14 mouse cellular contexts compared by ENCODE assay signal in the genomic region with DNA sequence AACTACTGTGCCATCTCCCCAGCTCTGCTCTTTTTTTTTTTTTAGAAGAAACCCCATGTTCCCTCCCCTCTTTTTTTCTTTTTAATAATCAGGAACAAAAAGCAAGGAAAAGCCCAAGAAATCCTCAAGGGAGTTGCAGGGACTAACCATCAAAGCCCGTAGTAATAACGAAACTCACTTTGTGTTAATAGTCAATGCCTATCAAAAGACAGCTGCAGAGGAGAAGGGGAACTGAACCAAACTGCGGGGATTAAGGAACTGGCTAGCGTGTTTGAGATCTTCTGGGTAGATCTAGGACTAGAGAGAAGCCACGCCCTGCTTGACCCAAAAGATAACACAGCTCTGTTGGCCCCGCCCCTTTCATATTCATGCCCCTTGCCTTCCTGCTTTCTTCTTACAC. TPM values are rescaled to one million over a fixed set of nuclear protein-coding genes. Genes with fewer than 3 reads are reported as not detected.
DNase-seq lines count a peak whose midpoint lies in the region; ATAC-seq and TF ChIP-seq lines count a peak whose summit lies in the region.
"Had no signal": no experiment of that assay in that cellular context is flagged by ENCODE, and none has a peak within 500 bp of the region (broad histone marks: within the 10 kb centered on the region; RNA-seq: fewer than 3 reads in every experiment).

No protein-coding gene starts in this region.

- no peak for TF ChIP-seq CTCF in thymus, adult 2 months (IDR thresholded peaks at IDR 0.05; ENCODE audit: borderline replicate concordance, control insufficient read depth, extremely low read depth, insufficient read depth, low read length, poor library complexity)
- TF ChIP-seq CTCF in left cerebral cortex, adult 2 months (IDR thresholded peaks at IDR 0.05) = no peak

- no peak overlapping the region for H3K4me2 ChIP-seq in stomach, embryonic 16.5 days (ENCODE audit: low read depth, low read length)
- H3K4me2 ChIP-seq: limb, embryonic 12.5 days; neural tube, embryonic 15.5 days had no signal

- WGBS in thymus, adult 2 months = 9% methylated on average over 6 of the region's 6 CpGs
- WGBS in stomach, embryonic 16.5 days = 68% methylated on average over 6 of the region's 6 CpGs

- no peak for TF ChIP-seq POLR2A in thymus, adult 2 months (IDR thresholded peaks at IDR 0.05; ENCODE audit: control insufficient read depth, extremely low read depth, insufficient read depth, low read length, poor library complexity)

- H3K4me1 ChIP-seq in thymus, adult 2 months (replicated peaks; ENCODE audit: control insufficient read depth, insufficient read depth, low read length) = peaks cover 12% of the 10 kb centered on the region
- no peaks in the 10 kb centered on the region for H3K4me1 ChIP-seq in stomach, embryonic 16.5 days (ENCODE audit: control insufficient read depth, insufficient read depth, low read length)
- H3K4me1 ChIP-seq: neural tube, embryonic 15.5 days had no signal

- peak overlapping the region; percentile 6; the same call in 1 of the 2 replicates for H3K4me3 ChIP-seq in thymus, adult 2 months (ENCODE audit: control insufficient read depth, insufficient read depth, low read length)
- no peak overlapping the region for H3K4me3 ChIP-seq in stomach, embryonic 16.5 days (replicated peaks; ENCODE audit: low read length)
- H3K4me3 ChIP-seq in left cerebral cortex, adult 2 months = no peak overlapping the region
- H3K4me3 ChIP-seq: limb, embryonic 12.5 days; neural tube, embryonic 15.5 days had no signal

- DNase-seq in thymus, adult 2 months = no peak
- no peak for DNase-seq in thymus, postnatal 10 days (ENCODE audit: low spot score in 2 of 2)
- peak; percentile 71 for DNase-seq in lung, postnatal 25 days (ENCODE audit: low spot score)
- DNase-seq in left cerebral cortex, adult 2 months (ENCODE audit: extremely low spot score in 1 of 2, low spot score in 2 of 2) = no peak
- DNase-seq in frontal cortex, postnatal 10 days (ENCODE audit: low spot score in 2 of 2) = no peak
- DNase-seq in adrenal gland, adult 18-20 months (ENCODE audit: low spot score in 2 of 2) = no peak
- DNase-seq: cerebellum, adult 9-11 months; forebrain, postnatal 0 days had no signal

- no peaks in the 10 kb centered on the region for H3K27me3 ChIP-seq in thymus, adult 2 months (ENCODE audit: control insufficient read depth, insufficient read depth, low read length)
- no peaks in the 10 kb centered on the region for H3K27me3 ChIP-seq in stomach, embryonic 16.5 days (ENCODE audit: control insufficient read depth, insufficient read depth, low read length)
- H3K27me3 ChIP-seq: limb, embryonic 12.5 days; neural tube, embryonic 15.5 days; Patski had no signal

- peak; percentile 77 for ATAC-seq in erythroid progenitor cell, adult 5-6 weeks (replicated peaks; ENCODE audit: low FRiP score, poor library complexity, severe bottlenecking)
- no peak for ATAC-seq in stomach, embryonic 16.5 days (ENCODE audit: insufficient read depth, low FRiP score)
- ATAC-seq: forebrain, postnatal 0 days; hindbrain, embryonic 16.5 days; Patski had no signal

- no peaks in the 10 kb centered on the region for H3K9me3 ChIP-seq in stomach, embryonic 16.5 days (replicated peaks; ENCODE audit: control insufficient read depth, low read length)
- H3K9me3 ChIP-seq: limb, embryonic 12.5 days; neural tube, embryonic 15.5 days had no signal

- no peak overlapping the region for H3K27ac ChIP-seq in thymus, adult 2 months (ENCODE audit: control insufficient read depth, insufficient read depth, low read length)
- peak overlapping the region; percentile 27; the same call in 1 of the 2 replicates for H3K27ac ChIP-seq in stomach, embryonic 16.5 days (ENCODE audit: low read length)
- no peak overlapping the region for H3K27ac ChIP-seq in left cerebral cortex, adult 2 months
- H3K27ac ChIP-seq: limb, embryonic 12.5 days; neural tube, embryonic 15.5 days had no signal

- intact Hi-C loops in left cerebral cortex, adult 2 months (cut with DNase I) = no loop called here

- H3K36me3 ChIP-seq in thymus, adult 2 months (ENCODE audit: control insufficient read depth, insufficient read depth, low read length) = no peaks in the 10 kb centered on the region
- H3K36me3 ChIP-seq in stomach, embryonic 16.5 days (ENCODE audit: control insufficient read depth, insufficient read depth, low read length) = no peaks in the 10 kb centered on the region
- H3K36me3 ChIP-seq: limb, embryonic 12.5 days; neural tube, embryonic 15.5 days had no signal

- H3K9ac ChIP-seq in stomach, embryonic 16.5 days (ENCODE audit: low read length) = no peak overlapping the region
- H3K9ac ChIP-seq: forebrain, postnatal 0 days; limb, embryonic 12.5 days; neural tube, embryonic 15.5 days had no signal

RNA-seq across cellular contexts. Expression of a gene that starts 15.9 kb away (rescaled TPM):
- 7.0 and 7.9 TPM in 2 replicates for polyA plus RNA-seq in thymus, adult 2 months (2012; rRNA removed)
- total RNA-seq in erythroid progenitor cell, adult 5-6 weeks (2015; ENCODE audit: low replicate concordance) = 54.1 and 80.5 TPM in 2 replicates
- 18.4 and 38.5 TPM in 2 replicates for total RNA-seq in erythroid progenitor cell, adult 5-6 weeks (2017; ENCODE audit: low replicate concordance)
- polyA plus RNA-seq in stomach, embryonic 16.5 days (2015; fragmentation: Nextera tagmentation; extraction: Ambion mirVana) = 133 and 136 TPM in 2 replicates
- 10 to 100 TPM; 85.5 to 86.0 TPM for total RNA-seq in left cerebral cortex, adult 2 months (2021)
- total RNA-seq in adrenal gland, adult 18-20 months (2021) = 10 to 100 TPM; 53.5 to 56.1 TPM
